Mouse (Mus musculus) stomach, postnatal 0 days (tissue): ENCODE results near the gene Gm20532. TPM values are rescaled to one million over a fixed set of nuclear protein-coding genes. Genes with fewer than 3 reads are reported as not detected.

Experiments used
- ATAC-seq: fragments of 200-750 bp; cut with Nextera tagmentation; 2 replicates; pipeline ENCODE4 v1.8.0; 2017; ENCODE audit not compliant: low FRiP score, low TSS enrichment
- DNase-seq: peaks from one replicate; pipeline ENCODE4 v3.0.0-alpha.2; 2016; ENCODE audit warnings: low spot score
- H3K27ac ChIP-seq: fragments of 300-500 bp; sonication (generic); replicated peaks from 2 replicates; pipeline ENCODE4 v1.5.1; 2014; ENCODE audit warnings: mild to moderate bottlenecking, control low read depth
- H3K27me3 ChIP-seq: fragments of 300-500 bp; sonication (generic); 2 replicates; pipeline ENCODE4 v1.6.1; 2014; ENCODE audit warnings: low read length; ENCODE audit not compliant: control insufficient read depth, insufficient read depth
- H3K36me3 ChIP-seq: fragments of 300-500 bp; sonication (generic); 2 replicates; pipeline ENCODE4 v1.6.1; 2014; ENCODE audit warnings: low read length, mixed read lengths; ENCODE audit not compliant: control insufficient read depth, insufficient read depth
- H3K4me1 ChIP-seq: fragments of 300-500 bp; sonication (generic); replicated peaks from 2 replicates; pipeline ENCODE4 v1.6.1; 2014; ENCODE audit warnings: antibody characterized with exemption; ENCODE audit not compliant: control insufficient read depth, insufficient read depth
- H3K4me2 ChIP-seq: fragments of 300-500 bp; sonication (generic); replicated peaks from 2 replicates; pipeline ENCODE4 v1.6.1; 2014; ENCODE audit warnings: low read depth, mild to moderate bottlenecking, control low read depth, moderate library complexity
- H3K4me3 ChIP-seq: fragments of 300-500 bp; sonication (generic); 2 replicates; pipeline ENCODE4 v1.5.1; 2014; ENCODE audit warnings: low read depth, low read length, control low read depth
- H3K9ac ChIP-seq: fragments of 300-500 bp; sonication (generic); 2 replicates; pipeline ENCODE4 v1.6.1; 2014; ENCODE audit warnings: mild to moderate bottlenecking, low read length, control low read depth, mixed read lengths
- H3K9me3 ChIP-seq: fragments of 300-500 bp; sonication (generic); 2 replicates; pipeline ENCODE4 v1.6.1; 2016; ENCODE audit warnings: low read length; ENCODE audit not compliant: control insufficient read depth
- CTCF ChIP-seq: IDR thresholded peaks from 2 replicates; pipeline ENCODE4 v1.5.1; 2016; ENCODE audit warnings: antibody characterized with exemption, low read depth, mild to moderate bottlenecking, moderate library complexity
- EP300 ChIP-seq: optimal IDR thresholded peaks from 2 replicates; pipeline ENCODE3; 2016; ENCODE audit warnings: antibody characterized with exemption
- WGBS: fragments of 180-500 bp; shearing (Covaris S2); extraction: QIAGEN DNeasy Blood & Tissue Kit; methylation state at CpG from one replicate; pipeline ENCODE4 v1.1.7; 2014; 5-methylcytosine and 5-hydroxymethylcytosine counted together
- polyA plus RNA-seq: library from polyadenylated mRNA; unstranded; fragments of >200 nt; fragmentation: Nextera tagmentation; extraction: Ambion mirVana; gene quantifications from 2 replicates; pipeline ENCODE4 v1.2.1, GENCODE M21; 2015

Gm20532 gene
- polyA plus RNA-seq, 1 experiment from 2014 or later: not detected

- H3K27me3 ChIP-seq: no peaks in the 10 kb centered on the region
- H3K9me3 ChIP-seq: no peaks in the 10 kb centered on the region
- no peaks in the 10 kb centered on the region for H3K4me1 ChIP-seq
- no peak overlapping the region for H3K4me2 ChIP-seq
- no peak overlapping the region for H3K4me3 ChIP-seq
- 79% methylated on average over 6 of the region's 6 CpGs for whole genome bisulfite sequencing
- no peak for ATAC-seq
- no peak overlapping the region for H3K9ac ChIP-seq
- no peak for DNase-seq
- no peak for TF ChIP-seq EP300
- TF ChIP-seq CTCF: no peak
- no peaks in the 10 kb centered on the region for H3K36me3 ChIP-seq
- no peak overlapping the region for H3K27ac ChIP-seq
Observed at GRCm38 (mm10) chr2:26617331-26617730, 30.9 kb downstream of the Gm20532 start.

- TF ChIP-seq EP300: no peak
- TF ChIP-seq CTCF: no peak
- Histone ChIP-seq H3K36me3 (no peaks in the 10 kb centered on the region), H3K4me3 (no peak overlapping the region), H3K9me3 (no peaks in the 10 kb centered on the region), H3K4me1 (no peaks in the 10 kb centered on the region), H3K27ac (no peak overlapping the region), H3K9ac (no peak overlapping the region), H3K4me2 (no peak overlapping the region), H3K27me3 (no peaks in the 10 kb centered on the region)
- DNase-seq (no peak), ATAC-seq (no peak)
- 48% methylated on average over 7 of the region's 7 CpGs for WGBS
Observed at GRCm38 (mm10) chr2:26617928-26618327, 31.5 kb downstream of the Gm20532 start.

GRCm38 (mm10) chr2:26621246-26621645 is 34.8 kb downstream of the Gm20532 start:
- no peak for DNase-seq
- Histone ChIP-seq H3K27me3 (no peaks in the 10 kb centered on the region), H3K27ac (no peak overlapping the region), H3K4me1 (no peaks in the 10 kb centered on the region), H3K9me3 (no peaks in the 10 kb centered on the region), H3K36me3 (no peaks in the 10 kb centered on the region), H3K4me2 (no peak overlapping the region), H3K4me3 (no peak overlapping the region), H3K9ac (no peak overlapping the region)
- WGBS: 18% methylated on average over 2 of the region's 2 CpGs
- ATAC-seq: no peak
- TF ChIP-seq CTCF: no peak
- no peak for TF ChIP-seq EP300

- no peak overlapping the region for H3K4me3 ChIP-seq
Observed at GRCm38 (mm10) chr2:26622984-26623383, 36.5 kb downstream of the Gm20532 start.

GRCm38 (mm10) chr2:26625419-26625818 is 39.0 kb downstream of the Gm20532 start:
- TF ChIP-seq EP300 (no peak), CTCF (no peak)
- 80% methylated on average over 3 of the region's 3 CpGs for WGBS
- DNase-seq: no peak
- ATAC-seq: no peak
- Histone ChIP-seq H3K4me3 (no peak overlapping the region), H3K4me1 (no peaks in the 10 kb centered on the region; the same call in 1 of the 2 replicates), H3K9me3 (no peaks in the 10 kb centered on the region), H3K36me3 (no peaks in the 10 kb centered on the region), H3K9ac (no peak overlapping the region), H3K4me2 (no peak overlapping the region), H3K27ac (no peak overlapping the region), H3K27me3 (no peaks in the 10 kb centered on the region)

More at GRCm38 (mm10) chr2:26622984-26623383, 36.5 kb downstream of the Gm20532 start:
- ATAC-seq: no peak
- no peak for TF ChIP-seq CTCF
- TF ChIP-seq EP300: no peak
- Histone ChIP-seq H3K4me1 (no peaks in the 10 kb centered on the region), H3K36me3 (no peaks in the 10 kb centered on the region), H3K9ac (no peak overlapping the region), H3K27me3 (no peaks in the 10 kb centered on the region), H3K9me3 (no peaks in the 10 kb centered on the region), H3K4me2 (no peak overlapping the region), H3K27ac (no peak overlapping the region)
- WGBS: 47% methylated on average over 5 of the region's 5 CpGs
- no peak for DNase-seq

GRCm38 (mm10) chr2:26626081-26626480 is 39.6 kb downstream of the Gm20532 start:
- H3K4me2 ChIP-seq: no peak overlapping the region
- H3K36me3 ChIP-seq: no peaks in the 10 kb centered on the region
- H3K4me1 ChIP-seq: no peaks in the 10 kb centered on the region; the same call in 1 of the 2 replicates
- ATAC-seq (no peak), DNase-seq (no peak)
- TF ChIP-seq EP300 (no peak), CTCF (peak; percentile 44)
- WGBS: 69% methylated on average over 3 of the region's 3 CpGs
- no peak overlapping the region for H3K4me3 ChIP-seq
- H3K9ac ChIP-seq: no peak overlapping the region
- H3K27me3 ChIP-seq: no peaks in the 10 kb centered on the region
- no peaks in the 10 kb centered on the region for H3K9me3 ChIP-seq
- H3K27ac ChIP-seq: no peak overlapping the region
